Mouse (Mus musculus): ENCODE data around the gene Adh1. TPM values are rescaled to one million over a fixed set of nuclear protein-coding genes. Genes with fewer than 3 reads are reported as not detected.
A peak's percentile ranks its signal among the peaks of the same experiment; 100 is the strongest.

The Adh1 gene
- polyA plus RNA-seq, 1 experiment from 2014 or later, result 1.1 TPM

GRCm38 (mm10) chr3:138303771-138304488, 43.1 kb downstream of the Adh1 start:
- Histone ChIP-seq H3K4me3 (no peak overlapping the region), H3K27ac (no peak overlapping the region), H3K36me3 (replicated peaks) (no peaks in the 10 kb centered on the region), H3K27me3 (replicated peaks) (no peaks in the 10 kb centered on the region), H3K4me1 (peaks cover 10% of the 10 kb centered on the region; the same call in 1 of the 2 replicates), H3K9me3 (no peaks in the 10 kb centered on the region), H3K4me2 (no peak overlapping the region), H3K9ac (no peak overlapping the region)
- 87% methylated on average over 6 of the region's 6 CpGs for WGBS
- ATAC-seq (replicated peaks), result 0 out of 2 replicates have a peak, but pooled peaks have one; percentile 26

- 58% methylated on average over 4 of the region's 4 CpGs for WGBS
- Histone ChIP-seq H3K4me2 (no peak overlapping the region), H3K27me3 (replicated peaks) (no peaks in the 10 kb centered on the region), H3K9ac (no peak overlapping the region), H3K9me3 (no peaks in the 10 kb centered on the region), H3K27ac (no peak overlapping the region), H3K4me1 (peaks cover 10% of the 10 kb centered on the region; the same call in 1 of the 2 replicates), H3K4me3 (no peak overlapping the region), H3K36me3 (replicated peaks) (no peaks in the 10 kb centered on the region)
- no peak for ATAC-seq (replicated peaks)
These were observed 43.7 kb downstream of the Adh1 start for GRCm38 (mm10) chr3:138304489-138304871.

GRCm38 (mm10) chr3:138305486-138306289, 44.9 kb downstream of the Adh1 start:
- H3K4me3 ChIP-seq, result no peak overlapping the region
- H3K36me3 ChIP-seq (replicated peaks), result no peaks in the 10 kb centered on the region
- H3K27me3 ChIP-seq (replicated peaks), result no peaks in the 10 kb centered on the region
- H3K9ac ChIP-seq, result no peak overlapping the region
- 0 out of 2 replicates have a peak overlapping the region, but pooled peaks have one; percentile 34 for H3K27ac ChIP-seq
- H3K4me1 ChIP-seq, result peaks cover 10% of the 10 kb centered on the region; the same call in 1 of the 2 replicates
- H3K4me2 ChIP-seq, result no peak overlapping the region
- ATAC-seq (replicated peaks), result no peak
- 76% methylated on average over 10 of the region's 10 CpGs for WGBS
- H3K9me3 ChIP-seq, result no peaks in the 10 kb centered on the region

GRCm38 (mm10) chr3:138306290-138306683, 45.5 kb downstream of the Adh1 start:
- H3K4me2 ChIP-seq, result 0 out of 2 replicates have a peak overlapping the region, but pooled peaks have one; percentile 9
- H3K27ac ChIP-seq, result 0 out of 2 replicates have a peak overlapping the region, but pooled peaks have one; percentile 34

GRCm38 (mm10) chr3:138309910-138310309, 49.1 kb downstream of the Adh1 start:
- Histone ChIP-seq H3K4me2 (no peak overlapping the region), H3K9ac (no peak overlapping the region), H3K27ac (no peak overlapping the region), H3K4me1 (peaks cover 10% of the 10 kb centered on the region; the same call in 1 of the 2 replicates), H3K4me3 (no peak overlapping the region), H3K36me3 (replicated peaks) (no peaks in the 10 kb centered on the region), H3K27me3 (replicated peaks) (no peaks in the 10 kb centered on the region), H3K9me3 (no peaks in the 10 kb centered on the region)
- ATAC-seq (replicated peaks), result no peak
- 93% methylated on average over 8 of the region's 8 CpGs for WGBS

More at GRCm38 (mm10) chr3:138306290-138306683, 45.5 kb downstream of the Adh1 start:
- H3K36me3 ChIP-seq (replicated peaks), result no peaks in the 10 kb centered on the region
- no peak overlapping the region for H3K4me3 ChIP-seq
- peaks cover 10% of the 10 kb centered on the region; the same call in 1 of the 2 replicates for H3K4me1 ChIP-seq
- no peak overlapping the region for H3K9ac ChIP-seq
- ATAC-seq (replicated peaks), result peak; percentile 73
- WGBS, result 43% methylated on average over 8 of the region's 8 CpGs
- H3K27me3 ChIP-seq (replicated peaks), result no peaks in the 10 kb centered on the region
- H3K9me3 ChIP-seq, result no peaks in the 10 kb centered on the region

GRCm38 (mm10) chr3:138311015-138311414, 50.2 kb downstream of the Adh1 start:
- H3K9me3 ChIP-seq, result no peaks in the 10 kb centered on the region
- no peaks in the 10 kb centered on the region for H3K27me3 ChIP-seq (replicated peaks)
- H3K36me3 ChIP-seq (replicated peaks), result no peaks in the 10 kb centered on the region
- H3K4me1 ChIP-seq, result peaks cover 6% of the 10 kb centered on the region; the same call in 1 of the 2 replicates
- H3K9ac ChIP-seq, result no peak overlapping the region
- H3K4me3 ChIP-seq, result no peak overlapping the region
- ATAC-seq (replicated peaks), result no peak
- H3K27ac ChIP-seq, result no peak overlapping the region
- no peak overlapping the region for H3K4me2 ChIP-seq
- WGBS, result 81% methylated on average over 6 of the region's 6 CpGs

GRCm38 (mm10) chr3:138312965-138313364, 52.2 kb downstream of the Adh1 start, which contains the start of gene Adh6a:
Gene Adh6a (plus strand): TSS chr3:138313286.
- Histone ChIP-seq H3K9ac (no peak within 1 kb of the TSS), H3K4me1 (no peaks in the 10 kb centered on the region), H3K27ac (no peak within 1 kb of the TSS), H3K9me3 (no peaks in the 10 kb centered on the region), H3K4me2 (no peak within 1 kb of the TSS), H3K4me3 (no peak within 1 kb of the TSS), H3K27me3 (replicated peaks) (no peaks in the 10 kb centered on the region), H3K36me3 (replicated peaks) (no peaks in the 10 kb centered on the region)
- ATAC-seq (replicated peaks), result no peak
- WGBS, result 88% methylated on average over 5 of the region's 5 CpGs

- no peak overlapping the region for H3K4me3 ChIP-seq
- H3K9ac ChIP-seq, result no peak overlapping the region
- H3K36me3 ChIP-seq (replicated peaks), result no peaks in the 10 kb centered on the region
- H3K27ac ChIP-seq, result no peak overlapping the region
- H3K4me2 ChIP-seq, result no peak overlapping the region
- WGBS, result 89% methylated on average over 2 of the region's 2 CpGs
- ATAC-seq (replicated peaks), result no peak
- no peaks in the 10 kb centered on the region for H3K9me3 ChIP-seq
- H3K4me1 ChIP-seq, result no peaks in the 10 kb centered on the region
- H3K27me3 ChIP-seq (replicated peaks), result no peaks in the 10 kb centered on the region
These were observed 56.2 kb downstream of the Adh1 start for GRCm38 (mm10) chr3:138316908-138317472.

- H3K4me2 ChIP-seq, result no peak overlapping the region
- 94% methylated on average over 17 of the region's 17 CpGs for WGBS
- no peaks in the 10 kb centered on the region for H3K36me3 ChIP-seq (replicated peaks)
- H3K4me3 ChIP-seq, result no peak overlapping the region
- H3K9me3 ChIP-seq, result no peaks in the 10 kb centered on the region
- no peak overlapping the region for H3K27ac ChIP-seq
- no peaks in the 10 kb centered on the region for H3K4me1 ChIP-seq
- H3K9ac ChIP-seq, result no peak overlapping the region
- ATAC-seq (replicated peaks), result no peak
- no peaks in the 10 kb centered on the region for H3K27me3 ChIP-seq (replicated peaks)
These were observed 64.2 kb downstream of the Adh1 start for GRCm38 (mm10) chr3:138325001-138325400.

GRCm38 (mm10) chr3:138325466-138325865, 64.7 kb downstream of the Adh1 start:
- no peak overlapping the region for H3K9ac ChIP-seq
- no peak overlapping the region for H3K27ac ChIP-seq
- no peaks in the 10 kb centered on the region for H3K9me3 ChIP-seq
- H3K36me3 ChIP-seq (replicated peaks), result no peaks in the 10 kb centered on the region
- no peak overlapping the region for H3K4me2 ChIP-seq
- H3K4me3 ChIP-seq, result no peak overlapping the region
- no peaks in the 10 kb centered on the region for H3K4me1 ChIP-seq
- ATAC-seq (replicated peaks), result no peak
- no peaks in the 10 kb centered on the region for H3K27me3 ChIP-seq (replicated peaks)
- WGBS, result 94% methylated on average over 6 of the region's 6 CpGs

- no peak overlapping the region for H3K4me3 ChIP-seq
- H3K36me3 ChIP-seq (replicated peaks), result no peaks in the 10 kb centered on the region
- H3K27me3 ChIP-seq (replicated peaks), result no peaks in the 10 kb centered on the region
- no peak overlapping the region for H3K9ac ChIP-seq
- H3K4me1 ChIP-seq, result no peaks in the 10 kb centered on the region
- 91% methylated on average over 8 of the region's 8 CpGs for whole genome bisulfite sequencing
- no peak overlapping the region for H3K27ac ChIP-seq
- no peak overlapping the region for H3K4me2 ChIP-seq
- no peaks in the 10 kb centered on the region for H3K9me3 ChIP-seq
- ATAC-seq (replicated peaks), result no peak
These were observed 73.1 kb downstream of the Adh1 start for GRCm38 (mm10) chr3:138333910-138334309.

- no peaks in the 10 kb centered on the region for H3K9me3 ChIP-seq
- WGBS, result 94% methylated on average over 4 of the region's 4 CpGs
- ATAC-seq (replicated peaks), result no peak
These were observed 73.5 kb downstream of the Adh1 start for GRCm38 (mm10) chr3:138334320-138334719.

More at GRCm38 (mm10) chr3:138334320-138334719, 73.5 kb downstream of the Adh1 start:
- H3K4me1 ChIP-seq, result no peaks in the 10 kb centered on the region
- H3K36me3 ChIP-seq (replicated peaks), result no peaks in the 10 kb centered on the region
- H3K4me3 ChIP-seq, result no peak overlapping the region
- H3K4me2 ChIP-seq, result no peak overlapping the region
- H3K27ac ChIP-seq, result no peak overlapping the region
- H3K27me3 ChIP-seq (replicated peaks), result no peaks in the 10 kb centered on the region
- no peak overlapping the region for H3K9ac ChIP-seq

Data from midbrain, embryonic 15.5 days (tissue).